Comparison of ENCODE assay signal across 13 mouse cellular contexts in the genomic region with DNA sequence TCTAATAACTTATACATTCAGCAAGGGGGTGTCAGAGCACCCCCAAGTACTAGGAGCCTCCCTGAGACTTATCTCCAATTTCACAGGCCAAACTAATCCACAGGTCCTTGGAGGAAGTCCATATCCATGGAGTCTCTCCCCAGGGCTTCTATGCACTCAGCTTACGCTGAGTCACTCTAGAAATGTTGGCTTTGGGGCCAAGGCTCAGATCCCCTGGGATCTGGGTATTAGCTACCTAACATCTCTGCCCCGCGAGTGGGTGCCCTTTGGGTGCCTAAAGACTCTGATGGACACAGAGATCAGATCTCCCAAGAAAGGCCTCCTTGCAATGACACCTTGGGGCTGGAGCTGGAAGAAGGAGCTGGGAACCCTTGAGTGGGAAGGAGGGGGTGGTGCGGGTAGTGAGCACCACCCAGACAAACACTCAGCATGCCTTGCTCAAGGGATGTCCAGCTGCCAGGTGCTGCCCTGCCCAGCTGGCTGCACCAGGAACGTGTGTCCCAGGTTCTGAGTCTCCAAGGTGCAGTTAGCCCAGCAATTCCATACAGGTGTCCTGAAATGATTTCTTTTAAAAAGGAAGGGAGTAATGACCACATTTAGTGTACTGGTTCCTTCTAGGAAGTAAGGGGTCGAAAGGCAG. TPM values are rescaled to one million over a fixed set of nuclear protein-coding genes. Genes with fewer than 3 reads are reported as not detected.
DNase-seq lines count a peak whose midpoint lies in the region.
"Had no signal": no experiment of that assay in that cellular context is flagged by ENCODE, and none has a peak within 500 bp of the region (broad histone marks: within the 10 kb centered on the region; RNA-seq: fewer than 3 reads in every experiment).

No protein-coding gene starts in this region.

- intact Hi-C loops in left cerebral cortex, postnatal 14 days (cut with DNase I), result no loop called here

- DNase-seq in kidney, postnatal 10 days, result peak; percentile 4
- DNase-seq in kidney, postnatal 36 days, result no peak
- DNase-seq in 3T3-L1 (ENCODE audit: low read depth, low spot score), result peak; percentile 49
- DNase-seq in adipocyte (ENCODE audit: low spot score), result peak; percentile 24
- peak; percentile 82 for DNase-seq in lung, postnatal 36 days
- DNase-seq in spleen, postnatal 10 days (ENCODE audit: low spot score in 2 of 2), result no peak
- no peak for DNase-seq in left cerebral cortex, postnatal 14 days (ENCODE audit: low spot score in 2 of 2)
- DNase-seq: cerebellum, postnatal 10 days; kidney, adult 8-10 months; layer of hippocampus, adult 9-11 months; lung, embryonic 14.5 days; right cerebral cortex, adult 18-20 months; thymus, adult 18-20 months had no signal

RNA-seq across cellular contexts. Expression of gene Zmiz1, which starts 11.7 kb away (rescaled TPM):
- 10 to 100 TPM; 86.2 to 98.9 TPM for total RNA-seq in left cerebral cortex, postnatal 14 days (2021)

Comparison
In these comparisons a context has a peak if more than half of its experiments do, and no peak if none do; other contexts are left out.
1. DNase-seq: peak in kidney, postnatal 10 days (single experiment), 3T3-L1 (single experiment), adipocyte (single experiment) and lung, postnatal 36 days (single experiment); none in kidney, postnatal 36 days (0 of 2), spleen, postnatal 10 days (0 of 2) and left cerebral cortex, postnatal 14 days (0 of 2).